Mouse (Mus musculus): Measurements from ENCODE around the gene Sptan1. TPM values are rescaled to one million over a fixed set of nuclear protein-coding genes. Genes with fewer than 3 reads are reported as not detected.

Sptan1 gene
- total and polyA plus RNA-seq, 2 experiments from 2014 or later: 79.3 to 266 TPM

DNA sequence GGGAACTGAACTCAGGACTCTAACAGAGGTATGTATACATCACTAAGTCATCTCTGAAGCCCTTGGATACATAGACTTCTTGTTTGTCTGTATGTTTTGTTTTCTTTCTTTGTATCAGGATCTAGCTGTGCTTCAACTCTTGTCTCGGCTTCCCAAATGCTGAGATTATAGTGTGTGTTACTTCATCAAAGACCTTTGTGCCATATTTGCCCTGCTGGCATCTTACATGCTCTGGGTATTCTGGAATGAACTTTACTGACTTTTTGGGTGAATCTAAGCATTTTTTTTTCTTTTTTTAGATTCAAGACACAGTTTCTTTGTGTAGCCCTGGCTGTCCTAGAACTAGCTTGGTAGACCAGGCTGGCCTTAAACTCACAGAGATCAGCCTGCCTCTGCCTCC, 15.3 kb downstream of the Sptan1 start:
- 87% methylated on average over 1 of the region's 1 CpGs for WGBS
- no peaks in the 10 kb centered on the region for H3K27me3 ChIP-seq (ENCODE audit: control insufficient read depth, insufficient read depth, low read length)

DNA sequence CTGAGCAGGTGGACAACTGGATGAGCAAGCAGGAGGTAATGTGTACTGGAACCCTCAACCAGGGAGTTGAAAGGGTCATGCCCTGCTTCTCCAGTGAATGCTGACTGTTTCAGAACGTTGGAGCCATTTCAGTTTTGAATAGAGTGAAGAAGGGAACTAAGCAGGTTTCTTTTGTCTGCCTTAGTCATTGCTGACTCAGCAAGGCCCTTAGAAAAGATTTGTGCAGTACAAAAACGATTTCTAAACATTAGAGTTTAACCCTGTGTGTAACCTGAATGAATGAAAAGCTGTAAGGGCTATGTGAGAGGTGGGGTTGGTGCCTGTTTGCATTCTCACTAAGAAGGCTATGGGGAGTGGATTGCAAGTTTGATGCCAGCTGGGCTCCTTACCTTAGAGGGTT, 26.6 kb downstream of the Sptan1 start:
- Histone ChIP-seq H3K4me1 (ENCODE audit: control insufficient read depth, insufficient read depth) (no peaks in the 10 kb centered on the region), H3K4me3 (ENCODE audit: low read depth, low read length) (no peak overlapping the region), H3K27ac (ENCODE audit: low read depth) (no peak overlapping the region), H3K36me3 (replicated peaks; ENCODE audit: control insufficient read depth, insufficient read depth, low read length) (peaks cover 99% of the 10 kb centered on the region), H3K4me2 (ENCODE audit: low read depth, low read length) (no peak overlapping the region), H3K27me3 (ENCODE audit: control insufficient read depth, insufficient read depth, low read length) (no peaks in the 10 kb centered on the region), H3K9me3 (replicated peaks; ENCODE audit: control insufficient read depth, low read length) (no peaks in the 10 kb centered on the region), H3K9ac (replicated peaks; ENCODE audit: low read depth, low read length) (no peak overlapping the region)
- no peak for ATAC-seq (ENCODE audit: insufficient read depth, low read depth)
- no peak for DNase-seq (ENCODE audit: low spot score)
- 51% methylated on average over 2 of the region's 2 CpGs for WGBS
- TF ChIP-seq CTCF (IDR thresholded peaks at IDR 0.05; ENCODE audit: low read depth): no peak
- TF ChIP-seq EP300 (IDR thresholded peaks at IDR 0.05; ENCODE audit: low read depth): no peak

More for the DNA sequence above, 15.3 kb downstream of the Sptan1 start:
- no peaks in the 10 kb centered on the region for H3K4me1 ChIP-seq (ENCODE audit: control insufficient read depth, insufficient read depth)
- no peak for DNase-seq (ENCODE audit: low spot score)
- H3K4me3 ChIP-seq (ENCODE audit: low read depth, low read length): no peak overlapping the region
- H3K9me3 ChIP-seq (replicated peaks; ENCODE audit: control insufficient read depth, low read length): no peaks in the 10 kb centered on the region
- TF ChIP-seq CTCF (IDR thresholded peaks at IDR 0.05; ENCODE audit: low read depth) (no peak), EP300 (IDR thresholded peaks at IDR 0.05; ENCODE audit: low read depth) (no peak)
- no peak overlapping the region for H3K27ac ChIP-seq (ENCODE audit: low read depth)
- H3K4me2 ChIP-seq (ENCODE audit: low read depth, low read length): no peak overlapping the region
- no peak overlapping the region for H3K9ac ChIP-seq (replicated peaks; ENCODE audit: low read depth, low read length)
- peaks cover 86% of the 10 kb centered on the region for H3K36me3 ChIP-seq (replicated peaks; ENCODE audit: control insufficient read depth, insufficient read depth, low read length)
- ATAC-seq (ENCODE audit: insufficient read depth, low read depth): no peak

DNA sequence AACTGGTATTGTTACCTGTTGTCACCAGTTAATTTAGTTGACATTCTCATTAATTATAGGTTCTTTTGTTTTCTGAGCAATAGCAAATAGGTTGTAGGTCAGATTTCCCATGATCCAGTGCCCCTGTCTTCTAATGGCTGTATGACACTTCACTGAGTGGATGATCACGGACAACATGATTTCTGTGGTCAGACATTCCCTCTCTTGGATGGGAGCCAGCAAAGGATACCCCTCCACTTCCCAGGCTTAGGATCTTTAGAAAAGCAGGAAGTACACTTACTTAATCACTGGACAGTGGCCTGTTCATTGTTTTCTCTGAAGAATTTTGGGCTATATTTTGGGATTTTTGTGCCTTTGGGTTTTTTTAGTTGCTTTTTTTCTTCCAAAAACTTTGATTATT, 43.7 kb downstream of the Sptan1 start:
- Histone ChIP-seq H3K4me1 (ENCODE audit: control insufficient read depth, insufficient read depth) (no peaks in the 10 kb centered on the region), H3K9me3 (replicated peaks; ENCODE audit: control insufficient read depth, low read length) (no peaks in the 10 kb centered on the region), H3K27me3 (ENCODE audit: control insufficient read depth, insufficient read depth, low read length) (no peaks in the 10 kb centered on the region), H3K4me2 (ENCODE audit: low read depth, low read length) (no peak overlapping the region), H3K27ac (ENCODE audit: low read depth) (no peak overlapping the region), H3K9ac (replicated peaks; ENCODE audit: low read depth, low read length) (no peak overlapping the region), H3K36me3 (replicated peaks; ENCODE audit: control insufficient read depth, insufficient read depth, low read length) (peaks cover 100% of the 10 kb centered on the region), H3K4me3 (ENCODE audit: low read depth, low read length) (no peak overlapping the region)
- no peak for ATAC-seq (ENCODE audit: insufficient read depth, low read depth)
- DNase-seq (ENCODE audit: low spot score): peak; percentile 16
- WGBS: 28% methylated on average over 1 of the region's 1 CpGs
- TF ChIP-seq CTCF (IDR thresholded peaks at IDR 0.05; ENCODE audit: low read depth) (no peak), EP300 (IDR thresholded peaks at IDR 0.05; ENCODE audit: low read depth) (no peak)

DNA sequence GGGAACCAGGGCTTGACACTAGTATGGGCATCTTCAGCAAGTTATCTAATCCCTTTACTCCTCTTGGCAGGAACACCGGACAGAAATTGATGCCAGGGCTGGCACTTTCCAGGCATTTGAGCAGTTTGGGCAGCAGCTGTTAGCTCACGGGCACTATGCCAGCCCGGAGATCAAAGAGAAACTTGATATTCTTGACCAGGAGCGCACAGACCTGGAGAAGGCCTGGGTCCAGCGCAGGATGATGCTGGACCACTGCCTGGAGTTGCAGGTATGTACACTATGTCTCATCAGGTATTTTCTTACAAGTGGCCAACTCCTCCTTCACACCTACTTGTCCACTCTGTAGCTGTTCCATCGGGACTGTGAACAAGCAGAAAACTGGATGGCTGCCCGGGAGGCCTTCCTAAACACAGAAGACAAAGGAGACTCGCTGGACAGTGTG, 45.5 kb downstream of the Sptan1 start:
- no peak overlapping the region for H3K27ac ChIP-seq (ENCODE audit: low read depth)
- H3K4me1 ChIP-seq (ENCODE audit: control insufficient read depth, insufficient read depth): no peaks in the 10 kb centered on the region
- no peak overlapping the region for H3K9ac ChIP-seq (replicated peaks; ENCODE audit: low read depth, low read length)
- ATAC-seq (ENCODE audit: insufficient read depth, low read depth) (no peak), DNase-seq (ENCODE audit: low spot score) (no peak)
- H3K9me3 ChIP-seq (replicated peaks; ENCODE audit: control insufficient read depth, low read length): no peaks in the 10 kb centered on the region
- WGBS: 67% methylated on average over 8 of the region's 8 CpGs
- no peak overlapping the region for H3K4me2 ChIP-seq (ENCODE audit: low read depth, low read length)
- H3K27me3 ChIP-seq (ENCODE audit: control insufficient read depth, insufficient read depth, low read length): no peaks in the 10 kb centered on the region
- peaks cover 100% of the 10 kb centered on the region for H3K36me3 ChIP-seq (replicated peaks; ENCODE audit: control insufficient read depth, insufficient read depth, low read length)
- TF ChIP-seq EP300 (IDR thresholded peaks at IDR 0.05; ENCODE audit: low read depth): no peak
- TF ChIP-seq CTCF (IDR thresholded peaks at IDR 0.05; ENCODE audit: low read depth): no peak
- no peak overlapping the region for H3K4me3 ChIP-seq (ENCODE audit: low read depth, low read length)

DNA sequence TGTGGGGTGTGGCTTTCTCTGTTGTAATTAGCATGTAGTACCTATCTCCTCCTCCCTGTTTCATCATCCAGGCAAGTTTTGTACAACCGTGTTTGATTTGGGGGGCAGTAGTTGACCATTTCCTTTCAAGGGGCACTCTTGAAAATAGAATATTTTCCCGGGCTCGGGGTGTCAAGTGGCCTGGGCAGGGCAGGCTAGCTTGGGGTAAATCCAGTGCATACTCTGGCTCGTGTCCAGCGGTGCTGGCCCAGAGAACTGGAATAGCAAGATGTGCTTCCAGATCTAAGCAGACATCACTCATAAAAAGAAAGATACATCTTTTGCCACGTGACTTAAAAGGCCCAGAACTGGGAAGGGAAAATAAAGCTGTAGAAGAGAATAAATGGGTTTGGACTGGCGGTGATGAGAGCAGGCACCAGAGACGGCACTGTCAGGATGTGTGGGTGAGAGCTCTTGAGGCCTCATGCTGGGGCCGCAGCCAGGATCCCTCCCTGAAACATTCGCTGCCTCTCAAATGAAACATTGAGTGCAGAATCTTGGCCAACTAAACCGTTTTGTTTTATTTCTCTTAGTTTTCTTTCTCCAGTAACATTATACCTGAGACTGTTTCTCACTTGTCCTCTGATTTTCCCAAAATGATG, 49.1 kb downstream of the Sptan1 start:
- Histone ChIP-seq H3K9me3 (replicated peaks; ENCODE audit: control insufficient read depth, low read length) (no peaks in the 10 kb centered on the region), H3K9ac (replicated peaks; ENCODE audit: low read depth, low read length) (no peak overlapping the region), H3K4me3 (ENCODE audit: low read depth, low read length) (no peak overlapping the region), H3K4me2 (ENCODE audit: low read depth, low read length) (no peak overlapping the region), H3K27ac (ENCODE audit: low read depth) (no peak overlapping the region), H3K27me3 (ENCODE audit: control insufficient read depth, insufficient read depth, low read length) (no peaks in the 10 kb centered on the region), H3K4me1 (ENCODE audit: control insufficient read depth, insufficient read depth) (no peaks in the 10 kb centered on the region), H3K36me3 (replicated peaks; ENCODE audit: control insufficient read depth, insufficient read depth, low read length) (peaks cover 100% of the 10 kb centered on the region)
- 63% methylated on average over 11 of the region's 11 CpGs for WGBS
- DNase-seq (ENCODE audit: low spot score) (no peak), ATAC-seq (ENCODE audit: insufficient read depth, low read depth) (no peak)
- no peak for TF ChIP-seq EP300 (IDR thresholded peaks at IDR 0.05; ENCODE audit: low read depth)
- no peak for TF ChIP-seq CTCF (IDR thresholded peaks at IDR 0.05; ENCODE audit: low read depth)

DNA sequence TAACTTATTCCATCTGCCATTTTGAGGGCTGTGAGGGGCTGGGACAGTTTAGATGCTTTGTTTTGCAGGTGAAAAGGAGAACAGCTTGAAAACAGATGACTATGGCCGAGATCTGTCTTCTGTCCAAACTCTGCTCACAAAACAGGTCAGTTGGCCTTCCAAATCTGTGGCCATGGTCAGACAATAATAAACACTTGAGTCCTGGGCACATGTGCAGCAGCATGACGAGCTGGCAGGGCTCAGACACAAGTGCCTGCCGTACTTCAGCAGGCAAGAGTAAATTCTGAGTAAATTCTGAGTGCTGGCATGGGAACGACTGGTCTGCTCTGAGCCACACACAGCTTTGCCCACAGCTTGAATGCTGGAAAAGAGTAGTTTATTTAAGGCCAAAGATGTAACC, 60.1 kb downstream of the Sptan1 start:
- DNase-seq (ENCODE audit: low spot score): no peak
- Histone ChIP-seq H3K27me3 (ENCODE audit: control insufficient read depth, insufficient read depth, low read length) (no peaks in the 10 kb centered on the region), H3K27ac (ENCODE audit: low read depth) (no peak overlapping the region), H3K9me3 (replicated peaks; ENCODE audit: control insufficient read depth, low read length) (no peaks in the 10 kb centered on the region), H3K9ac (replicated peaks; ENCODE audit: low read depth, low read length) (no peak overlapping the region), H3K4me2 (ENCODE audit: low read depth, low read length) (no peak overlapping the region), H3K4me3 (ENCODE audit: low read depth, low read length) (no peak overlapping the region), H3K4me1 (ENCODE audit: control insufficient read depth, insufficient read depth) (no peaks in the 10 kb centered on the region), H3K36me3 (replicated peaks; ENCODE audit: control insufficient read depth, insufficient read depth, low read length) (peaks cover 100% of the 10 kb centered on the region)
- TF ChIP-seq CTCF (IDR thresholded peaks at IDR 0.05; ENCODE audit: low read depth) (no peak), EP300 (IDR thresholded peaks at IDR 0.05; ENCODE audit: low read depth) (no peak)
- WGBS: 81% methylated on average over 4 of the region's 4 CpGs
- no peak for ATAC-seq (ENCODE audit: insufficient read depth, low read depth)

All from heart, postnatal 0 days (tissue).